Mouse (Mus musculus): ENCODE measurements around the gene Cldn6.
A peak's percentile ranks its signal among the peaks of the same experiment; 100 is the strongest.

Gene Cldn6

GRCm38 (mm10) chr17:23679127-23679835 is at the start of gene Cldn6:
Cldn6 (plus strand) TSS chr17:23679249.
- no peak for DNase-seq

DNA sequence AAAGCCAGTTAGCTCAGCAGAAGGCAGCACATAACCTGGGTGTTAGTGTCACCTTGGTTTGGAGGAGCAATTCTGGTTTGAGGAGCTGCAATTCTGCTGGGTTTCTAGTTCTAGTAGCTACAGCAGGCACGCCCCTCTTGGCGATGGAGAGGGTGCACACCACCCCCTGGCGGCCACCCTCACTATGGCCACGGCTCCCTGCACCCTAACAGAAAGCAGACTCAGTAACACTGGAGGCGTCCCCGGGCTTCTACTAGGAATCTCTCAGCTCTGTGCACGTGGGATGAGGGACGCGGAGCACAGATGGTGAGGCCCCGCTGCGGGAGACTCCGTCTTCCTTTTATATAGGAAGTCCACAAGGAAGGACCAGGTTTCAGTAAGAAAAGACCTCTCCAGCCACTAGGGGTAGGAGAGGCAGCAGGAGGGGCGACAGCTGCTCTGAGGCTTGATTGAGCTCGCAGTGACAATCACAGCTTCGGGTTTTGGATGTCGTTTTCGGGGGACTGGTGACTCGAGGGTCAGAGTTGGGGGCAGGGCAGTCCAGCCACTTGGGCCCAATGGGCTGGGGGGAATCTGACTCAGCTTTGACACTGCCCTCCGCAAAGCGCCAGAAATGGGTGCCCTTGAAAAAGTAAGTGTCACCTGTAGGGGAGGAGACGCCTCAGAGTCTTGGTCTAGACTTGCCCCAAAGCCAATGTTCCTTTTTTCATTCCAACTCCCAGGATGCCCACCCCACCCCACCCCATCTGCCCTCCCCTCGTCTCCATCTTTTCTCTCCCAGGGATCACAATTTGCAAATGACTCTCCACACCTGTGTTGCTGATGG is 48.6 kb upstream of the Cldn6 start:
- DNase-seq, result peak; percentile 60 to 88

GRCm38 (mm10) chr17:23631241-23631640 is 47.8 kb upstream of the Cldn6 start:
- DNase-seq, result no peak

GRCm38 (mm10) chr17:23644613-23645495 is 34.2 kb upstream of the Cldn6 start, which contains the start of gene Mmp25:
Mmp25 (minus strand) TSS chr17:23645277.
- peak in 1 of 2 experiments; percentile 41 for DNase-seq

GRCm38 (mm10) chr17:23645894-23646293 is 33.2 kb upstream of the Cldn6 start:
- no peak for DNase-seq

DNA sequence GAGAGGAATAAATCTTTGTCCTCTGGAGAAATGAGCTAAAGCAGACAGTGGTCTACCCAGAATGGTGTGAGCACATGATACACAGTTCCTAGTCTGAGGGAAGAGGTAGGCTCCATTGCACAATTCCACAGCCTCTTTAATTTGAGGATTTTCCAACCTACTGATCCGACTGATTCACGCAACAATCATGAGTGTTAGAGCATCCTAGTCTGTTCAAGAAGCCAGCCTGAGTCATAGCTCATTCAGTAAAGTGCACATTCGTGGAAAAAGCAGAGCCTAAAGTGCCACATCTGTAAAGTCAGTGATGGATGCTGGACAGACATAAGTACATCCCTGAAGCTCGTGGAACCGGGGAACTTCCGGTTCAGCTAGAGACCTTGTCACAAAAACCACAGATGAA is 27.7 kb upstream of the Cldn6 start:
- DNase-seq, result no peak

DNA sequence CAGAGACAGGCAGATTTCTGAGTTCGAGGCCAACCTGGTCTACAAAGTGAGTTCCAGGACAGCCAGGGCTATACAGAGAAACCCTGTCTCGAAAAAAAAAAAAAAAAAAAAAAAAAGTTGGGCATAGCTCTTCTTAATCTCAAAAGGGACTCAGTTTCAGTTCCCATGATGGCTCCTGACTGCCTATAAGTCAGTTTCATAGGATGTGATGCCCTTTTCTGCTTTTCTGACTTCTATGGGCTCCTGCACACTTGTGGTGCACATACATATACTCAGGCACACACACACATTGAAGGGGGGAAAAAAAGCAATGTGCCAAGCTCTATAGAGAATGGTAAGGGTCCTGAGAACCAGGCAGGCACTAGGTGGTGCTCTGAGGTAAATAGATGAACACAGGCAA is 25.7 kb upstream of the Cldn6 start:
- DNase-seq, result no peak

- no peak for DNase-seq
Observed at GRCm38 (mm10) chr17:23654001-23654400, 25.0 kb upstream of the Cldn6 start.

- no peak for DNase-seq
Observed at GRCm38 (mm10) chr17:23654410-23654809, 24.6 kb upstream of the Cldn6 start.

DNA sequence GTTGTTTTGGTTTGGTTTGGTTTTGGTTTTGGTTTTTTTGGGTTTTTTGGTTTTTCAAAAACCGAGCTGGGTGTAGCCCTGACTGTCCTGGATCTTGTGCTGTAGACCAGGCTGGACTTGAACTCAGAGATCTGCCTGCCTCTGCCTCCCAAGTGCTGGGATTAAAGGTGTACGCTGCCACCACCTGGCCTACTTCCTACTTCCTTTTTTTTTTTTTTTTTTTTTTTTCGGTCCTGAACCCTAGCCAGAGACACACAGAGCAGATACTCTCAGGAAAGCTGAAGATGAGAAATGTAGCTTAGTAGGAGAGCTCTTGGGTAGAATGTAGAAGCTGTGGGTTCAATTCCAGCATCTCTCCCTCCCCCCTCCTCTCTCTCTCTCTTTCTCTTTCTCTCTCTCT is 20.6 kb upstream of the Cldn6 start:
- no peak for DNase-seq

DNA sequence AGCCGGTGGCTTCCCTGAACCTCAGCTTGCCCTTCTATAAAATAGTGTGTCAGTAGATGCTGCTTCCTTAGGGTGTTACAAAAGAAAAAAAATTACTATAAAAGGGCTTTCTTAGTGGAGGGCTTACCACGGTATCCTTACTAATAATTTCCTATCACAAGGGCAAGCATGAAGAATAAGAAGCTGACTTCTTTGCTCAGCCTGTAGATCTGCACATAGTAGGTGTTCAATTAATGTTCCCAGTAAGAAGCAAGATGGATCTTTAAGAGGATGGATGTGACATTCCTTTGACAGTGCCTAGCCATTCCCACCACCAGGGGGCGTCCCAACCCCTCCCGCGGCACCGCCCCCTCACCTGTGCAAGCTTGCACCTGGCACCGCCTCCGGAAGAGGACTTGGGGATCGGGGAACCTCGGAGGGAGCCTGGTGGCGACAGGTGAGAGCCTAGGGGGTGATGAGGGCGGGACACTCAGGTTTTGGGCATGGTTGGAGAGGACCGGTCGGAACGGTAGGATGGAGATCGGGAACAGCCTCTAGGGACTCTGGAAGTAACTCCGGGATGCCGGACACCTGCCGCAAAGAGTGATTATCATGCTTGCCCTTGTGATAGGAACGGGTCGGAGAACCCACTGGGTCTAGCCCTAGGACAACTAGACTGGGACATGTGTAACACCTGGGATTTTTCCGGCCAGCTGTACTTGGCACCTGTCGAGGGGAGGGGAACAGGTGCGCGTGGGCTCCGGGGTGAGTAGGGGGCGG is 18.8 kb upstream of the Cldn6 start, which contains the start of gene Bicdl2:
TSS of gene Bicdl2 (plus strand) at position 390 of the 759 bp plus-strand sequence.
- peak; percentile 81 to 93 for DNase-seq

- DNase-seq, result peak in 1 of 2 experiments; percentile 38
Observed at GRCm38 (mm10) chr17:23660876-23661200, 18.2 kb upstream of the Cldn6 start.

DNA sequence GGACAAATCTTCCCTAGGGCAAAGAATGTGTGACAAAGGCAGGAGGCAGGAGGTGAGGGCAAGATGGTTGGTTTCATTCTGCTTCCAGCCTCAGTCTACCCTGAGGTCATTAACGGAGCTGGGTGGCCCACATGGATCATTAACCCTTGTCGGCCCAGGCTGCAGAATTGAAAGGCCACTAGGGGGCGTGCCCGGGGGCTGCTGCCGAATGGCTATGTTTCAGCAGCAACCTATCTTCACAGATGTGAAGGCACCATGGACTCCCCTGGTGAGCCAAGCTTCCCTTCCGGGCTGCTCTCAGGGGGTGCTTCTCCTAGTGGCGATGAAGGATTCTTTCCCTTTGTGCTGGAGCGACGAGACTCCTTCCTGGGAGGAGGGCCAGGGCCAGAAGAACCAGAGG is 17.5 kb upstream of the Cldn6 start:
- peak in 1 of 2 experiments; percentile 75 for DNase-seq

DNA sequence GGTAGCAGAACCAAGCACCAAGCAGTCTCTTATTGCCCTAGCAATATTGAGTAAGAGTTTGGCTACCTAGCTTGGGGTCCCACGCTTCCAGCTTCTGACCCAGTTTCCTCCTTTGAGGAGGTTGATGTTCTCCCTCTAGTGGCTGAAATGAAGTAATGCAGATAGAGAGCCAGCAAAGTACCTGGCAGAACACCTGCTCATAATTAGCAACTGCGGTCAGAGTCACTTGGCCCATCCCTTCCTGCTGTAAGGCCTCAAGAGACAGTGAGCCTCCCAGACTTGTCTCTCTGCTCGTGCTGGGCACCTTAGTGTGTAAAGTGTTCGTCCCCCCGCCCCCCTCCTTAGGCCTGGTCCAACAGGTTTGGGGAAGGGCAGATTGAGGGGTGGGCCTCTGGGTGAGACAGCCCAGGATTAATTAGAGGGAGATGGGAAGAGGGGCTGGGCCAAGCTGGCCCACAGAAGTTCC is 14.5 kb upstream of the Cldn6 start:
- DNase-seq, result no peak

- DNase-seq, result no peak
Observed at GRCm38 (mm10) chr17:23665511-23665910, 13.5 kb upstream of the Cldn6 start.

GRCm38 (mm10) chr17:23670516-23671074 is 8.5 kb upstream of the Cldn6 start:
- no peak for DNase-seq

GRCm38 (mm10) chr17:23671519-23671918 is 7.5 kb upstream of the Cldn6 start:
- DNase-seq, result no peak

DNA sequence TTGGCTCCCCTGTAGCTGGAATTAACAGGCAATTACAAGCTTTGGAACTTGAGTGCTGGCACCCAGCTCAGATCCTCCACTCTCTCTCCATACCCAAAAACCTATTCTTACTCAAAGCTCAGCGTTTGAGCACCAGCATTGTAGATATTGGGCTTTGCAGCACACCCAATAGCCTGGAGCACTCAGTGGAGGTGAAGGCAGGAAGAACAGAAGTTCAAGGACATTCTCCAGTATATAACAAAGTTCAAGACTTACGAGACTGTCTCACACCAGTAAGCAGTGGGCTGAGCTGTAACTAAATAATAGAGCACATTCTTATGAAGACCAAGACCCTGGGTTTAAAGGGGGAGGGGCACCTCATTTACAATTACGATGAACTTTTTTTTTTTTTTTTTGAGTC is 6.3 kb upstream of the Cldn6 start:
- no peak for DNase-seq

- DNase-seq, result peak; percentile 94 to 97
Observed at GRCm38 (mm10) chr17:23673424-23674073, 5.5 kb upstream of the Cldn6 start, which contains the start of the genes Hcfc1r1 and Thoc6. Hcfc1r1 (plus strand) TSS chr17:23673596. Thoc6 (minus strand) TSS chr17:23673882.

DNA sequence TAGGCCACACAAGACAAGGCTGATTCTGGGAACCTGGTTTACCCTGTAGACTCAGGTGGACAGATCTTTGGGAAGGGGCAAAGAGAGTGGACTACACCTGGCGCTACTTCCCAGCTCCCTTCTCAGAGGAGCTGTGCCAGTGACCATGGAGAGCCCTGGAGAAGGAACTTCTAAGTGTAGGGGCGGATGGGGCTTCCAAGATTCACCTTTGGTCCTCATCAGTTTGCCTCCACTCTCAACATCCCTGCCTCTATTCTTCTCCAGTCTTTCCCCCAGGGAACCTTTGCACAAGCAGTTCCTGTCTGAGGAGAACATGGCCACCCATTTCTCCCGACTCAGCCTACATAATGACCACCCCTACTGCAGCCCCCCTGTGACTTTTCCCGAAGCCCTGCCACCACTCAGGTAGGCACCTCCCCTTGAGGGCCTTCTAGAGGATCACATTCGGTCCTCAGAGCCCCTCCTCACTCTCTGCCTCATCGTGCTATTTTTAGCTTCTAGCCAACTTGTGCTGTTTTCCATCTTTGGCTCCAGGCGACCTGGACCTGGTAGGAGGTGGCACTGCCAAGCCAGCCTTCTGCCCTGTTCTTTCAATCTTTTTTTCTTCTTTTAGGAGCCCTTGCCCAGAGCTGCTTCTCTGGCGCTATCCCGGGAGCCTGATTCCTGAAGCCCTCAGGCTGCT is 4.6 kb upstream of the Cldn6 start:
- no peak for DNase-seq
